Mouse (Mus musculus) MEL (cell line): ENCODE data around the gene Amt. TPM values are rescaled to one million over a fixed set of nuclear protein-coding genes. Genes with fewer than 3 reads are reported as not detected.

Experiments used
- DNase-seq: peaks from one replicate; pipeline ENCODE4 v3.0.0; 2011; ENCODE audit warnings: low read depth, low spot score
- H3K27ac ChIP-seq: 2 replicates; pipeline ENCODE4 v1.5.1; 2012; ENCODE audit warnings: low read depth, mild to moderate bottlenecking, control low read depth, low read length, moderate library complexity; ENCODE audit not compliant: control insufficient read depth
- H3K27me3 ChIP-seq, 2 experiments: fragments of 150-350 bp in 1 of 2; sonication (generic) in 1 of 2; 2 replicates each; pipeline ENCODE4 v1.6.1; 2012; ENCODE audit warnings: low read length in 2 of 2, mild to moderate bottlenecking in 2 of 2, improper control_type of control experiment in 1 of 2, moderate library complexity in 1 of 2; ENCODE audit not compliant: insufficient read depth in 2 of 2, control insufficient read depth in 1 of 2
- H3K36me3 ChIP-seq, 2 experiments: 2 replicates each; pipeline ENCODE4 v1.6.1; 2012 to 2014; ENCODE audit warnings: low read length in 2 of 2, improper control_type of control experiment in 1 of 2, inconsistent platforms in 1 of 2, mild to moderate bottlenecking in 1 of 2; ENCODE audit not compliant: insufficient read depth in 2 of 2, control insufficient read depth in 1 of 2
- H3K4me1 ChIP-seq, 2 experiments: fragments of 150-350 bp in 1 of 2; sonication (generic) in 1 of 2; 2 replicates each; pipeline ENCODE4 v1.6.1; 2012; ENCODE audit warnings: low read length in 2 of 2, improper control_type of control experiment in 1 of 2, mild to moderate bottlenecking in 1 of 2; ENCODE audit not compliant: insufficient read depth in 2 of 2, control insufficient read depth in 1 of 2
- H3K4me3 ChIP-seq, 2 experiments: fragments of 150-350 bp in 1 of 2; sonication (generic) in 1 of 2; 2 replicates each; pipeline ENCODE4 v1.5.1; 2012; ENCODE audit warnings: low read depth in 2 of 2, low read length in 2 of 2, mild to moderate bottlenecking in 2 of 2, moderate library complexity in 2 of 2, control low read depth in 1 of 2, improper control_type of control experiment in 1 of 2; ENCODE audit not compliant: control insufficient read depth in 1 of 2, insufficient read depth in 1 of 2
- H3K79me2 ChIP-seq: 2 replicates; pipeline ENCODE4 v1.6.1; 2012; ENCODE audit warnings: mild to moderate bottlenecking, low read length, moderate library complexity; ENCODE audit not compliant: control insufficient read depth, poor library complexity, insufficient read depth
- H3K9ac ChIP-seq: 2 replicates; pipeline ENCODE4 v1.6.1; 2012; ENCODE audit warnings: low read depth, mild to moderate bottlenecking, control low read depth, low read length, moderate library complexity; ENCODE audit not compliant: control insufficient read depth, poor library complexity, severe bottlenecking
- H3K9me3 ChIP-seq: fragments of 150-350 bp; sonication (generic); replicated peaks from 2 replicates; pipeline ENCODE4 v1.6.1; 2012; ENCODE audit warnings: mild to moderate bottlenecking, low read length, improper control_type of control experiment, moderate library complexity; ENCODE audit not compliant: insufficient read depth
- BHLHE40 ChIP-seq: IDR thresholded peaks from 2 replicates; pipeline ENCODE4 v1.6.1; 2012; ENCODE audit warnings: low read depth, mild to moderate bottlenecking, inconsistent platforms, low read length, improper control_type of control experiment, borderline replicate concordance
- CHD1 ChIP-seq: IDR thresholded peaks from 2 replicates; pipeline ENCODE4 v1.6.1; 2012; ENCODE audit warnings: low read depth, mild to moderate bottlenecking, inconsistent platforms, low read length, improper control_type of control experiment
- CHD2 ChIP-seq: IDR thresholded peaks from 2 replicates; pipeline ENCODE4 v1.6.1; 2011; ENCODE audit warnings: low read length, improper control_type of control experiment
- CTCF ChIP-seq, 3 experiments: IDR thresholded peaks in 2 of 3; conservative IDR thresholded peaks in 1 of 3; 2 replicates each; pipeline ENCODE4 v1.5.1; 2011 to 2012; ENCODE audit warnings: low read length in 3 of 3, low read depth in 2 of 3, mild to moderate bottlenecking in 2 of 3, improper control_type of control experiment in 1 of 3, inconsistent platforms in 1 of 3, mixed read lengths in 1 of 3, moderate library complexity in 1 of 3; ENCODE audit not compliant: control insufficient read depth in 1 of 3, insufficient read depth in 1 of 3, poor library complexity in 1 of 3, severe bottlenecking in 1 of 3
- E2F4 ChIP-seq: IDR thresholded peaks from 2 replicates; pipeline ENCODE4 v1.6.1; 2011; ENCODE audit warnings: low read depth, low read length, improper control_type of control experiment, borderline replicate concordance
- GABPA ChIP-seq: IDR thresholded peaks from 2 replicates; pipeline ENCODE4 v1.6.1; 2012; ENCODE audit warnings: low read depth, mild to moderate bottlenecking, inconsistent platforms, low read length, improper control_type of control experiment, moderate library complexity
- GATA1 ChIP-seq: IDR thresholded peaks from 2 replicates; pipeline ENCODE4 v1.6.1; 2011; ENCODE audit warnings: low read depth, low read length, improper control_type of control experiment
- HCFC1 ChIP-seq: IDR thresholded peaks from 2 replicates; pipeline ENCODE4 v1.6.1; 2012; ENCODE audit warnings: low read depth, mild to moderate bottlenecking, inconsistent platforms, low read length, improper control_type of control experiment, moderate library complexity
- JUND ChIP-seq: IDR thresholded peaks from 2 replicates; pipeline ENCODE4 v1.6.1; 2011; ENCODE audit warnings: low read depth, mild to moderate bottlenecking, improper control_type of control experiment, low read length
- KAT2A ChIP-seq: conservative IDR thresholded peaks from 2 replicates; pipeline ENCODE4 v1.6.1; 2012; ENCODE audit warnings: low read depth, low read length, improper control_type of control experiment, inconsistent platforms
- MAFK ChIP-seq: IDR thresholded peaks from 2 replicates; pipeline ENCODE4 v1.6.1; 2011; ENCODE audit warnings: low read depth, mild to moderate bottlenecking, low read length, improper control_type of control experiment, borderline replicate concordance
- MAX ChIP-seq: IDR thresholded peaks from 2 replicates; pipeline ENCODE4 v1.6.1; 2011; ENCODE audit warnings: low read length, improper control_type of control experiment
- MAZ ChIP-seq: IDR thresholded peaks from 2 replicates; pipeline ENCODE4 v1.6.1; 2012; ENCODE audit warnings: low read depth, mild to moderate bottlenecking, inconsistent platforms, low read length, improper control_type of control experiment
- MXI1 ChIP-seq: IDR thresholded peaks from 2 replicates; pipeline ENCODE4 v1.6.1; 2011; ENCODE audit warnings: mild to moderate bottlenecking, low read depth, low read length, improper control_type of control experiment
- NELFE ChIP-seq: IDR thresholded peaks from 2 replicates; pipeline ENCODE4 v1.6.1; 2011; ENCODE audit warnings: low read depth, low read length, improper control_type of control experiment
- NRF1 ChIP-seq: IDR thresholded peaks from 2 replicates; pipeline ENCODE4 v1.6.1; 2014; ENCODE audit warnings: low read depth, mild to moderate bottlenecking, inconsistent platforms, low read length, improper control_type of control experiment, moderate library complexity; ENCODE audit not compliant: poor library complexity, insufficient read depth, severe bottlenecking
- POLR2A ChIP-seq, 2 experiments: IDR thresholded peaks; 2 replicates each; pipeline ENCODE4 v1.6.1; 2011 to 2012; ENCODE audit warnings: low read length in 2 of 2, mild to moderate bottlenecking in 2 of 2, control low read depth in 1 of 2, improper control_type of control experiment in 1 of 2, low read depth in 1 of 2, moderate library complexity in 1 of 2; ENCODE audit not compliant: control insufficient read depth in 1 of 2, insufficient read depth in 1 of 2, poor library complexity in 1 of 2
- POLR2AphosphoS2 ChIP-seq: IDR thresholded peaks from 2 replicates; pipeline ENCODE4 v1.6.1; 2011; ENCODE audit warnings: low read length, improper control_type of control experiment
- POLR2AphosphoS5 ChIP-seq: IDR thresholded peaks from 2 replicates; pipeline ENCODE4 v1.6.1; 2012; ENCODE audit warnings: low read depth, borderline replicate concordance, mild to moderate bottlenecking, inconsistent platforms, low read length, moderate library complexity, mixed read lengths
- RCOR1 ChIP-seq: IDR thresholded peaks from 2 replicates; pipeline ENCODE4 v1.6.1; 2012; ENCODE audit warnings: low read depth, mild to moderate bottlenecking, inconsistent platforms, low read length, improper control_type of control experiment
- SIN3A ChIP-seq: IDR thresholded peaks from 2 replicates; pipeline ENCODE4 v1.6.1; 2012; ENCODE audit warnings: low read length, improper control_type of control experiment, inconsistent platforms
- SMC3 ChIP-seq: IDR thresholded peaks from 2 replicates; pipeline ENCODE4 v1.6.1; 2011; ENCODE audit warnings: low read depth, low read length, improper control_type of control experiment
- TAL1 ChIP-seq: IDR thresholded peaks from 2 replicates; pipeline ENCODE4 v1.6.1; 2012; ENCODE audit warnings: mild to moderate bottlenecking, inconsistent platforms, low read length, moderate library complexity, mixed read lengths
- TBP ChIP-seq: IDR thresholded peaks from 2 replicates; pipeline ENCODE4 v1.8.0; 2011; ENCODE audit warnings: low read depth, low read length, improper control_type of control experiment
- UBTF ChIP-seq: IDR thresholded peaks from 2 replicates; pipeline ENCODE4 v1.6.1; 2012; ENCODE audit warnings: low read depth, mild to moderate bottlenecking, inconsistent platforms, low read length, improper control_type of control experiment, moderate library complexity, borderline replicate concordance; ENCODE audit not compliant: insufficient read depth
- USF1 ChIP-seq: IDR thresholded peaks from 2 replicates; pipeline ENCODE4 v1.6.1; 2014; ENCODE audit warnings: low read depth, mild to moderate bottlenecking, inconsistent platforms, low read length, improper control_type of control experiment, moderate library complexity
- USF2 ChIP-seq, 2 experiments: IDR thresholded peaks; 2 replicates each; pipeline ENCODE4 v1.6.1; 2011 to 2012; ENCODE audit warnings: improper control_type of control experiment in 2 of 2, low read length in 2 of 2, borderline replicate concordance in 1 of 2, inconsistent platforms in 1 of 2, low read depth in 1 of 2, mild to moderate bottlenecking in 1 of 2; ENCODE audit not compliant: insufficient read depth in 1 of 2
- ZC3H11A ChIP-seq: IDR thresholded peaks from 2 replicates; pipeline ENCODE4 v1.6.1; 2012; ENCODE audit warnings: low read depth, mild to moderate bottlenecking, inconsistent platforms, low read length, improper control_type of control experiment
- ZMIZ1 ChIP-seq: IDR thresholded peaks from 2 replicates; pipeline ENCODE4 v1.6.1; 2012; ENCODE audit warnings: low read depth, mild to moderate bottlenecking, inconsistent platforms, low read length, improper control_type of control experiment, moderate library complexity
- ZNF384 ChIP-seq: IDR thresholded peaks from 2 replicates; pipeline ENCODE4 v1.6.1; 2012; ENCODE audit warnings: low read depth, mild to moderate bottlenecking, inconsistent platforms, low read length, improper control_type of control experiment
- polyA plus RNA-seq, 2 experiments: library from polyadenylated mRNA; stranded (reverse) in 1 of 2; unstranded in 1 of 2; fragments of >175 nt in 1 of 2; fragments of >200 nt in 1 of 2; gene quantifications; 2 replicates each; pipeline versions ENCODE4 v1.2.1 to v1.2.4; 2012; ENCODE audit warnings: low replicate concordance in 2 of 2, low read depth in 1 of 2; ENCODE audit not compliant: insufficient read length in 2 of 2, insufficient read depth in 1 of 2, missing spikeins in 1 of 2
- total RNA-seq: library from RNA; depleted of rRNA; stranded (reverse); fragments of 300-350 nt; gene quantifications from 2 replicates; pipeline ENCODE4 v1.2.3, GENCODE M21; 2012

Gene Amt
- total and polyA plus RNA-seq, 3 experiments, result 0.15 to 0.58 TPM; not detected in 1

GRCm38 (mm10) chr9:108341801-108342200 is 45.1 kb downstream of the Amt start:
- TF ChIP-seq TBP, result 0 out of 2 replicates have a peak, but pooled peaks have one; percentile 7
- TF ChIP-seq TAL1, result no peak
- TF ChIP-seq ZNF384, result no peak
- TF ChIP-seq POLR2A (IDR thresholded peaks at IDR 0.05; ENCODE audit: control insufficient read depth in 1 of 2, insufficient read depth in 1 of 2, low read depth in 1 of 2, low read length in 2 of 2, poor library complexity in 1 of 2), result no peak
- peak; percentile 48; the same call in 1 of the 2 replicates for TF ChIP-seq MXI1
- Histone ChIP-seq H3K4me3 (peak overlapping the region; percentile 15 to 19), H3K79me2 (peaks cover 17% of the 10 kb centered on the region), H3K9me3 (no peaks in the 10 kb centered on the region), H3K36me3 (peaks cover 0 to 50% of the 10 kb centered on the region in 2 experiments; a peak in 2 of 4 replicates), H3K27me3 (no peaks in the 10 kb centered on the region), H3K27ac (peak overlapping the region; percentile 98), H3K9ac (peak overlapping the region; percentile 63), H3K4me1 (peaks cover 25 to 55% of the 10 kb centered on the region in 2 experiments)
- DNase-seq, result peak; percentile 55

GRCm38 (mm10) chr9:108342301-108342831 is 45.7 kb downstream of the Amt start:
- peaks cover 25 to 55% of the 10 kb centered on the region in 2 experiments for H3K4me1 ChIP-seq
- H3K4me3 ChIP-seq, result peak overlapping the region; percentile 15 to 30; a peak in 3 of 4 replicates
- peak; percentile 85 for DNase-seq
- TF ChIP-seq TAL1 (peak; percentile 30; the same call in 1 of the 2 replicates), KAT2A (no peak), GABPA (no peak), POLR2AphosphoS5 (no peak), NRF1 (no peak), BHLHE40 (no peak), GATA1 (peak; percentile 77), ZMIZ1 (no peak), MAFK (peak; percentile 56; the same call in 1 of the 2 replicates), ZNF384 (peak; percentile 90), USF2 (IDR thresholded peaks at IDR 0.05; ENCODE audit: borderline replicate concordance in 1 of 2, insufficient read depth in 1 of 2, low read depth in 1 of 2, low read length in 2 of 2) (no peak), NELFE (no peak), SMC3 (no peak), TBP (0 out of 2 replicates have a peak, but pooled peaks have one; percentile 47), USF1 (no peak), HCFC1 (peak; percentile 46; the same call in 1 of the 2 replicates), MAZ (no peak), CTCF (IDR thresholded peaks at IDR 0.05 in 2 of 3, conservative IDR thresholded peaks at IDR 0.05 in 1 of 3; ENCODE audit: control insufficient read depth in 1 of 3, insufficient read depth in 1 of 3, low read depth in 2 of 3, low read length in 3 of 3, poor library complexity in 1 of 3, severe bottlenecking in 1 of 3) (peak in 1 of 3 experiments; percentile 37; a peak in 2 of 6 replicates), RCOR1 (no peak), ZC3H11A (peak; percentile 6; the same call in 1 of the 2 replicates), CHD1 (peak; percentile 92; the same call in 1 of the 2 replicates), SIN3A (peak; percentile 96), E2F4 (no peak), MAX (0 out of 2 replicates have a peak, but pooled peaks have one; percentile 44), CHD2 (no peak), JUND (no peak), POLR2AphosphoS2 (no peak), UBTF (no peak)

More at GRCm38 (mm10) chr9:108342301-108342831, 45.7 kb downstream of the Amt start:
- no peaks in the 10 kb centered on the region for H3K27me3 ChIP-seq
- H3K79me2 ChIP-seq, result peaks cover 21% of the 10 kb centered on the region
- peak overlapping the region; percentile 63 for H3K9ac ChIP-seq
- peak overlapping the region; percentile 98 for H3K27ac ChIP-seq
- H3K36me3 ChIP-seq, result peaks cover 0 to 50% of the 10 kb centered on the region in 2 experiments; a peak in 2 of 4 replicates
- no peaks in the 10 kb centered on the region for H3K9me3 ChIP-seq
